Mouse (Mus musculus) adrenal gland, postnatal 10 days (tissue): ENCODE measurements around the gene Shisa7. TPM values are rescaled to one million over a fixed set of nuclear protein-coding genes. Genes with fewer than 3 reads are reported as not detected.
A peak's percentile ranks its signal among the peaks of the same experiment; 100 is the strongest.
"Not testable (repeated sequence)": the region's sequence is repeated elsewhere in the genome, so short reads cannot be mapped to it uniquely, and the experiment has no call there.

ENCODE experiments used
- DNase-seq: peaks from one replicate; pipeline ENCODE4 v3.0.0; 2021; ENCODE audit warnings: mixed read lengths
- long read RNA-seq, 2 experiments: library from polyadenylated mRNA; stranded (forward); transcript quantifications; one replicate each; pipeline ENCODE4 v2.0.0; 2021
- total RNA-seq, 2 experiments: library from RNA; stranded (reverse); gene quantifications; 2 replicates each; pipeline ENCODE4 v1.2.3; 2021

Gene Shisa7
- total RNA-seq, result 1 to 10 TPM; 1.3 to 3.1 TPM
- long read RNA-seq, experiment 1, partial matches to known transcripts, result 1 of 1 reads
- long read RNA-seq, experiment 1, other reads (novel, unspliced or antisense), result 0 of 1 reads
- long read RNA-seq, experiment 2, partial matches to known transcripts, result 0 of 1 reads
- long read RNA-seq, experiment 2, other reads (novel, unspliced or antisense), result 1 of 1 reads

- no peak for DNase-seq
These were observed at the start of gene Shisa7 for GRCm38 (mm10) chr7:4844245-4844916. Gene Shisa7, minus strand, starts transcription at chr7:4844696.

- peak; percentile 54 for DNase-seq
These were observed 42.2 kb upstream of the Shisa7 start for GRCm38 (mm10) chr7:4886680-4887079.

GRCm38 (mm10) chr7:4879036-4879435 is 34.5 kb upstream of the Shisa7 start:
- not testable (repeated sequence) for DNase-seq

- DNase-seq, result no peak
These were observed 33.7 kb upstream of the Shisa7 start for GRCm38 (mm10) chr7:4878186-4878585.

GRCm38 (mm10) chr7:4877226-4877625 is 32.7 kb upstream of the Shisa7 start:
- no peak for DNase-seq

GRCm38 (mm10) chr7:4876753-4877221 is 32.3 kb upstream of the Shisa7 start, which contains the start of gene Isoc2a:
Gene Isoc2a, plus strand, starts transcription at chr7:4877153.
- peak; percentile 92 for DNase-seq

- DNase-seq, result no peak
These were observed 25.6 kb upstream of the Shisa7 start, which contains the start of gene Isoc2b for GRCm38 (mm10) chr7:4870133-4870532. Gene Isoc2b, minus strand, starts transcription at chr7:4870258.

GRCm38 (mm10) chr7:4866631-4867180 is 22.2 kb upstream of the Shisa7 start:
- DNase-seq, result no peak

- peak; percentile 97 for DNase-seq
These were observed 21.3 kb upstream of the Shisa7 start for GRCm38 (mm10) chr7:4865579-4866493.

- peak; percentile 63 for DNase-seq
These were observed 20.6 kb upstream of the Shisa7 start for GRCm38 (mm10) chr7:4865090-4865489.

- DNase-seq, result peak; percentile 41
These were observed 19.8 kb upstream of the Shisa7 start for GRCm38 (mm10) chr7:4864130-4864845.

GRCm38 (mm10) chr7:4863541-4864080 is 19.1 kb upstream of the Shisa7 start:
- peak; percentile 44 for DNase-seq

GRCm38 (mm10) chr7:4863041-4863440 is 18.5 kb upstream of the Shisa7 start:
- peak; percentile 93 for DNase-seq

GRCm38 (mm10) chr7:4860926-4861325 is 16.4 kb upstream of the Shisa7 start:
- not testable (repeated sequence) for DNase-seq

GRCm38 (mm10) chr7:4859418-4859978 is 15.0 kb upstream of the Shisa7 start:
- DNase-seq, result no peak

- DNase-seq, result no peak
These were observed 12.8 kb upstream of the Shisa7 start for GRCm38 (mm10) chr7:4857321-4857720.

GRCm38 (mm10) chr7:4856508-4856907 is 12.0 kb upstream of the Shisa7 start:
- no peak for DNase-seq

GRCm38 (mm10) chr7:4853613-4854012 is 9.1 kb upstream of the Shisa7 start:
- DNase-seq, result peak; percentile 42

GRCm38 (mm10) chr7:4851315-4851688 is 6.8 kb upstream of the Shisa7 start:
- DNase-seq, result no peak

GRCm38 (mm10) chr7:4850621-4851314 is 6.3 kb upstream of the Shisa7 start:
- DNase-seq, result peak; percentile 9
